Mouse (Mus musculus) spleen, adult 2 months (tissue): ENCODE measurements around the gene Crp.

Source experiments
- CTCF ChIP-seq: fragments of 200-500 bp; IDR thresholded peaks from 2 replicates; pipeline ENCODE4 v1.5.1; 2011; ENCODE audit warnings: mild to moderate bottlenecking, inconsistent platforms; ENCODE audit not compliant: insufficient read depth, insufficient read length, insufficient replicate concordance; ENCODE audit errors: extremely low read depth
- POLR2A ChIP-seq: fragments of 200-500 bp; IDR thresholded peaks from 2 replicates; pipeline ENCODE4 v1.6.1; 2011; ENCODE audit warnings: low read depth, low read length, inconsistent platforms

DNA sequence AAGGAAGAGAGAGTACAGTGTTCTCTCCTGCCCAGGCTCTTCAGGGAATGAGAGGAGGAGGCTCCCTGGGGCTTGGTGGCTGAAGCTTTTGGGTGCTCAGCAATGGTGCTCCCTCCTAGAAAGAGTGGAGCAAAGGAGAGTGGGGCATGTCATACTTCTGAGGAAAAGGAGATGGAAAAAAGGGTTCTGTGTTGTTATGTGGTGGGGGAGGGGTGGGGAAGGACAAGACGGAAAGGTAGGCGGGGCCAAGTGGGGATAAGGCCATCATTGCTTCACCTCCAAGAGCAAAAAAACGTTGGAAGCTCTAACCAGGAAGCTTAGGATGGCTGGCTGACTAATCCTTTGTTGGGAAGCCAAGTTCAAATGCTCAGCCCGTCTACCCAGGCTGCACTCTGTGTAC lies 14.1 kb downstream of the Crp start:
- TF ChIP-seq CTCF (no peak), POLR2A (no peak)
